Mouse (Mus musculus) MEL (cell line): ENCODE results near the gene Plrg1. TPM values are rescaled to one million over a fixed set of nuclear protein-coding genes. Genes with fewer than 3 reads are reported as not detected.

Experiments used
- DNase-seq: peaks from one replicate; pipeline ENCODE4 v3.0.0; 2011; ENCODE audit warnings: low read depth, low spot score
- H3K27ac ChIP-seq: 2 replicates; pipeline ENCODE4 v1.5.1; 2012; ENCODE audit warnings: low read depth, mild to moderate bottlenecking, control low read depth, low read length, moderate library complexity; ENCODE audit not compliant: control insufficient read depth
- H3K27me3 ChIP-seq, 2 experiments: fragments of 150-350 bp in 1 of 2; sonication (generic) in 1 of 2; 2 replicates each; pipeline ENCODE4 v1.6.1; 2012; ENCODE audit warnings: low read length in 2 of 2, mild to moderate bottlenecking in 2 of 2, improper control_type of control experiment in 1 of 2, moderate library complexity in 1 of 2; ENCODE audit not compliant: insufficient read depth in 2 of 2, control insufficient read depth in 1 of 2
- H3K36me3 ChIP-seq, 2 experiments: 2 replicates each; pipeline ENCODE4 v1.6.1; 2012 to 2014; ENCODE audit warnings: low read length in 2 of 2, improper control_type of control experiment in 1 of 2, inconsistent platforms in 1 of 2, mild to moderate bottlenecking in 1 of 2; ENCODE audit not compliant: insufficient read depth in 2 of 2, control insufficient read depth in 1 of 2
- H3K4me1 ChIP-seq, 2 experiments: fragments of 150-350 bp in 1 of 2; sonication (generic) in 1 of 2; 2 replicates each; pipeline ENCODE4 v1.6.1; 2012; ENCODE audit warnings: low read length in 2 of 2, improper control_type of control experiment in 1 of 2, mild to moderate bottlenecking in 1 of 2; ENCODE audit not compliant: insufficient read depth in 2 of 2, control insufficient read depth in 1 of 2
- H3K4me3 ChIP-seq, 2 experiments: fragments of 150-350 bp in 1 of 2; sonication (generic) in 1 of 2; 2 replicates each; pipeline ENCODE4 v1.5.1; 2012; ENCODE audit warnings: low read depth in 2 of 2, low read length in 2 of 2, mild to moderate bottlenecking in 2 of 2, moderate library complexity in 2 of 2, control low read depth in 1 of 2, improper control_type of control experiment in 1 of 2; ENCODE audit not compliant: control insufficient read depth in 1 of 2, insufficient read depth in 1 of 2
- H3K79me2 ChIP-seq: 2 replicates; pipeline ENCODE4 v1.6.1; 2012; ENCODE audit warnings: mild to moderate bottlenecking, low read length, moderate library complexity; ENCODE audit not compliant: control insufficient read depth, poor library complexity, insufficient read depth
- H3K9ac ChIP-seq: 2 replicates; pipeline ENCODE4 v1.6.1; 2012; ENCODE audit warnings: low read depth, mild to moderate bottlenecking, control low read depth, low read length, moderate library complexity; ENCODE audit not compliant: control insufficient read depth, poor library complexity, severe bottlenecking
- H3K9me3 ChIP-seq: fragments of 150-350 bp; sonication (generic); replicated peaks from 2 replicates; pipeline ENCODE4 v1.6.1; 2012; ENCODE audit warnings: mild to moderate bottlenecking, low read length, improper control_type of control experiment, moderate library complexity; ENCODE audit not compliant: insufficient read depth
- BHLHE40 ChIP-seq: IDR thresholded peaks from 2 replicates; pipeline ENCODE4 v1.6.1; 2012; ENCODE audit warnings: low read depth, mild to moderate bottlenecking, inconsistent platforms, low read length, improper control_type of control experiment, borderline replicate concordance
- CHD1 ChIP-seq: IDR thresholded peaks from 2 replicates; pipeline ENCODE4 v1.6.1; 2012; ENCODE audit warnings: low read depth, mild to moderate bottlenecking, inconsistent platforms, low read length, improper control_type of control experiment
- CHD2 ChIP-seq: IDR thresholded peaks from 2 replicates; pipeline ENCODE4 v1.6.1; 2011; ENCODE audit warnings: low read length, improper control_type of control experiment
- E2F4 ChIP-seq: IDR thresholded peaks from 2 replicates; pipeline ENCODE4 v1.6.1; 2011; ENCODE audit warnings: low read depth, low read length, improper control_type of control experiment, borderline replicate concordance
- EP300 ChIP-seq, 2 experiments: IDR thresholded peaks; 2 replicates each; pipeline ENCODE4 v1.6.1; 2011; ENCODE audit warnings: improper control_type of control experiment in 2 of 2, low read length in 2 of 2, low read depth in 1 of 2, mild to moderate bottlenecking in 1 of 2
- ETS1 ChIP-seq: IDR thresholded peaks from 2 replicates; pipeline ENCODE4 v1.6.1; 2012; ENCODE audit warnings: low read depth, mild to moderate bottlenecking, inconsistent platforms, low read length, improper control_type of control experiment, moderate library complexity
- GABPA ChIP-seq: IDR thresholded peaks from 2 replicates; pipeline ENCODE4 v1.6.1; 2012; ENCODE audit warnings: low read depth, mild to moderate bottlenecking, inconsistent platforms, low read length, improper control_type of control experiment, moderate library complexity
- GATA1 ChIP-seq: IDR thresholded peaks from 2 replicates; pipeline ENCODE4 v1.6.1; 2011; ENCODE audit warnings: low read depth, low read length, improper control_type of control experiment
- HCFC1 ChIP-seq: IDR thresholded peaks from 2 replicates; pipeline ENCODE4 v1.6.1; 2012; ENCODE audit warnings: low read depth, mild to moderate bottlenecking, inconsistent platforms, low read length, improper control_type of control experiment, moderate library complexity
- JUND ChIP-seq: IDR thresholded peaks from 2 replicates; pipeline ENCODE4 v1.6.1; 2011; ENCODE audit warnings: low read depth, mild to moderate bottlenecking, improper control_type of control experiment, low read length
- KAT2A ChIP-seq: conservative IDR thresholded peaks from 2 replicates; pipeline ENCODE4 v1.6.1; 2012; ENCODE audit warnings: low read depth, low read length, improper control_type of control experiment, inconsistent platforms
- MAX ChIP-seq: IDR thresholded peaks from 2 replicates; pipeline ENCODE4 v1.6.1; 2011; ENCODE audit warnings: low read length, improper control_type of control experiment
- MXI1 ChIP-seq: IDR thresholded peaks from 2 replicates; pipeline ENCODE4 v1.6.1; 2011; ENCODE audit warnings: mild to moderate bottlenecking, low read depth, low read length, improper control_type of control experiment
- MYB ChIP-seq: IDR thresholded peaks from 2 replicates; pipeline ENCODE4 v1.6.1; 2011; ENCODE audit warnings: mild to moderate bottlenecking, low read depth, low read length, improper control_type of control experiment
- NELFE ChIP-seq: IDR thresholded peaks from 2 replicates; pipeline ENCODE4 v1.6.1; 2011; ENCODE audit warnings: low read depth, low read length, improper control_type of control experiment
- POLR2A ChIP-seq, 2 experiments: IDR thresholded peaks; 2 replicates each; pipeline ENCODE4 v1.6.1; 2011 to 2012; ENCODE audit warnings: low read length in 2 of 2, mild to moderate bottlenecking in 2 of 2, control low read depth in 1 of 2, improper control_type of control experiment in 1 of 2, low read depth in 1 of 2, moderate library complexity in 1 of 2; ENCODE audit not compliant: control insufficient read depth in 1 of 2, insufficient read depth in 1 of 2, poor library complexity in 1 of 2
- POLR2AphosphoS2 ChIP-seq: IDR thresholded peaks from 2 replicates; pipeline ENCODE4 v1.6.1; 2011; ENCODE audit warnings: low read length, improper control_type of control experiment
- POLR2AphosphoS5 ChIP-seq: IDR thresholded peaks from 2 replicates; pipeline ENCODE4 v1.6.1; 2012; ENCODE audit warnings: low read depth, borderline replicate concordance, mild to moderate bottlenecking, inconsistent platforms, low read length, moderate library complexity, mixed read lengths
- RAD21 ChIP-seq: IDR thresholded peaks from 2 replicates; pipeline ENCODE4 v1.6.1; 2011; ENCODE audit warnings: mild to moderate bottlenecking, low read depth, low read length, improper control_type of control experiment
- RCOR1 ChIP-seq: IDR thresholded peaks from 2 replicates; pipeline ENCODE4 v1.6.1; 2012; ENCODE audit warnings: low read depth, mild to moderate bottlenecking, inconsistent platforms, low read length, improper control_type of control experiment
- SIN3A ChIP-seq: IDR thresholded peaks from 2 replicates; pipeline ENCODE4 v1.6.1; 2012; ENCODE audit warnings: low read length, improper control_type of control experiment, inconsistent platforms
- TBP ChIP-seq: IDR thresholded peaks from 2 replicates; pipeline ENCODE4 v1.8.0; 2011; ENCODE audit warnings: low read depth, low read length, improper control_type of control experiment
- TCF12 ChIP-seq: IDR thresholded peaks from 2 replicates; pipeline ENCODE4 v1.6.1; 2014; ENCODE audit warnings: low read depth, mild to moderate bottlenecking, inconsistent platforms, low read length, improper control_type of control experiment, moderate library complexity
- UBTF ChIP-seq: IDR thresholded peaks from 2 replicates; pipeline ENCODE4 v1.6.1; 2012; ENCODE audit warnings: low read depth, mild to moderate bottlenecking, inconsistent platforms, low read length, improper control_type of control experiment, moderate library complexity, borderline replicate concordance; ENCODE audit not compliant: insufficient read depth
- USF2 ChIP-seq, 2 experiments: IDR thresholded peaks; 2 replicates each; pipeline ENCODE4 v1.6.1; 2011 to 2012; ENCODE audit warnings: improper control_type of control experiment in 2 of 2, low read length in 2 of 2, borderline replicate concordance in 1 of 2, inconsistent platforms in 1 of 2, low read depth in 1 of 2, mild to moderate bottlenecking in 1 of 2; ENCODE audit not compliant: insufficient read depth in 1 of 2
- ZC3H11A ChIP-seq: IDR thresholded peaks from 2 replicates; pipeline ENCODE4 v1.6.1; 2012; ENCODE audit warnings: low read depth, mild to moderate bottlenecking, inconsistent platforms, low read length, improper control_type of control experiment
- ZKSCAN1 ChIP-seq: IDR thresholded peaks from 2 replicates; pipeline ENCODE4 v1.6.1; 2012; ENCODE audit warnings: low read depth, mild to moderate bottlenecking, inconsistent platforms, low read length, improper control_type of control experiment, moderate library complexity
- ZNF384 ChIP-seq: IDR thresholded peaks from 2 replicates; pipeline ENCODE4 v1.6.1; 2012; ENCODE audit warnings: low read depth, mild to moderate bottlenecking, inconsistent platforms, low read length, improper control_type of control experiment
- polyA plus RNA-seq, 2 experiments: library from polyadenylated mRNA; stranded (reverse) in 1 of 2; unstranded in 1 of 2; fragments of >175 nt in 1 of 2; fragments of >200 nt in 1 of 2; gene quantifications; 2 replicates each; pipeline versions ENCODE4 v1.2.1 to v1.2.4; 2012; ENCODE audit warnings: low replicate concordance in 2 of 2, low read depth in 1 of 2; ENCODE audit not compliant: insufficient read length in 2 of 2, insufficient read depth in 1 of 2, missing spikeins in 1 of 2
- total RNA-seq: library from RNA; depleted of rRNA; stranded (reverse); fragments of 300-350 nt; gene quantifications from 2 replicates; pipeline ENCODE4 v1.2.3, GENCODE M21; 2012

The Plrg1 gene
- total and polyA plus RNA-seq, 3 experiments, result 85.6 to 88.8 TPM; not detected in 1

- Histone ChIP-seq H3K4me3 (no peak overlapping the region), H3K9ac (no peak overlapping the region), H3K36me3 (no peaks in the 10 kb centered on the region), H3K27ac (no peak overlapping the region), H3K4me1 (no peaks in the 10 kb centered on the region), H3K79me2 (no peaks in the 10 kb centered on the region), H3K9me3 (no peaks in the 10 kb centered on the region), H3K27me3 (no peaks in the 10 kb centered on the region)
- no peak for DNase-seq
- TF ChIP-seq POLR2A (IDR thresholded peaks at IDR 0.05; ENCODE audit: control insufficient read depth in 1 of 2, insufficient read depth in 1 of 2, low read depth in 1 of 2, low read length in 2 of 2, poor library complexity in 1 of 2) (no peak), POLR2AphosphoS2 (no peak), TCF12 (no peak), ZC3H11A (no peak), POLR2AphosphoS5 (no peak), HCFC1 (no peak), JUND (no peak), KAT2A (no peak), BHLHE40 (no peak), RAD21 (no peak), ETS1 (no peak), GABPA (no peak), E2F4 (no peak), CHD1 (no peak), ZNF384 (no peak), UBTF (no peak), EP300 (IDR thresholded peaks at IDR 0.05; ENCODE audit: low read depth in 1 of 2, low read length in 2 of 2) (no peak), USF2 (IDR thresholded peaks at IDR 0.05; ENCODE audit: borderline replicate concordance in 1 of 2, insufficient read depth in 1 of 2, low read depth in 1 of 2, low read length in 2 of 2) (no peak), MXI1 (no peak), ZKSCAN1 (no peak)
These were observed 27.6 kb upstream of the Plrg1 start for GRCm38 (mm10) chr3:83027546-83028251.

- TF ChIP-seq POLR2AphosphoS5, result no peak
- TF ChIP-seq TCF12, result no peak
- TF ChIP-seq MXI1, result no peak
- no peak for TF ChIP-seq ZC3H11A
- TF ChIP-seq GATA1, result no peak
- no peak for TF ChIP-seq CHD2
- no peak for TF ChIP-seq SIN3A
- no peak for TF ChIP-seq NELFE
- no peak for TF ChIP-seq GABPA
- no peak for TF ChIP-seq POLR2AphosphoS2
- TF ChIP-seq MYB, result no peak
- TF ChIP-seq MAX, result no peak
- TF ChIP-seq RCOR1, result no peak
- no peak for TF ChIP-seq TBP
- H3K4me3 ChIP-seq, result no peak overlapping the region
- no peak for DNase-seq
- no peaks in the 10 kb centered on the region for H3K79me2 ChIP-seq
- H3K27me3 ChIP-seq, result no peaks in the 10 kb centered on the region
- H3K9me3 ChIP-seq, result no peaks in the 10 kb centered on the region
- no peaks in the 10 kb centered on the region for H3K4me1 ChIP-seq
- H3K27ac ChIP-seq, result no peak overlapping the region
- no peak overlapping the region for H3K9ac ChIP-seq
- H3K36me3 ChIP-seq, result no peaks in the 10 kb centered on the region
These were observed 25.0 kb upstream of the Plrg1 start for GRCm38 (mm10) chr3:83030331-83030730.
